Mouse (Mus musculus) c-Kit-positive CD71-positive TER-119-negative erythroid progenitor cells, embryonic 14.5 days (primary cell): Measurements from ENCODE around the gene Otogl.
"Not testable (repeated sequence)": the region's sequence is repeated elsewhere in the genome, so short reads cannot be mapped to it uniquely, and the experiment has no call there.

Experiments
- DNase-seq: peaks from one replicate; pipeline ENCODE4 v3.0.0-alpha.2; 2013; ENCODE audit warnings: low read depth

The Otogl gene

DNA sequence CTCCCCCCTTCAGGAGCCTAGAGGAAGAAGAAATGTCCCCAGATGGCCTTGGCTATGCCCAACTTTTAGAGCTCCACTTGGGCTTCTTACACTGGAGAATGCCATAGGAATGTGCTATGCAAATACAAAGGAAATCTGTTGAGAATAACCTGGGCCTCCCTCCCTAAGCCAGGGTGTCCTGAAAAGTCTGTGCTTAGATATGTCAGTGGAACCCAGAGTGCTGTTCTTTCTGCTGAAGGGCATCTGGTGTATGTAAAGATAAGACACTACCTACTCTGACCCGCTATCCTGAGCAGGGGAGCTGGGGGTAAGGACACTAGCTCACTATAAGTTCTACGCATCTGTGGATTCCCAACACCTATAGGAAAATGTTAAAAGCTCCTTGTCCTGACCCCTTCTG is 106.7 kb downstream of the Otogl start:
- no peak for DNase-seq

DNA sequence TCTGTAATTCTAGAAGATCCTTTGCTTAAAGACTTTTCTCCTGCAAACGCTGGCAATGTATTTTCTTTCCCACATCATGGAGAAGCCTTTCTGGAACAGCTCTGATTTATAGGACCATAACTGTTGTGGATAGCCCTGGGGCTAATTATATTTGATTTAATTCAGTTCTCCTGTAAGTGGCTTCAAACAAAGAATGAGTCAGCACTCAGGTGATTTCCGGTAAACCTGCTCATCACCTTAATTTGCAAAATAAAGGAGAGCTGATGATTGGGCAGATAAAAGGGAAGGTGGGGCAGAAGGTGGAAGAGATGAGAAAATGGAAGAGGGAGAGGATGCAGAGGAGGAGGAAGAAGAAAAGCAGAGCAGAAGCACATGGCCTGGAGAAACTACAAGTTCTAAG is 107.6 kb downstream of the Otogl start:
- DNase-seq = not testable (repeated sequence)

DNA sequence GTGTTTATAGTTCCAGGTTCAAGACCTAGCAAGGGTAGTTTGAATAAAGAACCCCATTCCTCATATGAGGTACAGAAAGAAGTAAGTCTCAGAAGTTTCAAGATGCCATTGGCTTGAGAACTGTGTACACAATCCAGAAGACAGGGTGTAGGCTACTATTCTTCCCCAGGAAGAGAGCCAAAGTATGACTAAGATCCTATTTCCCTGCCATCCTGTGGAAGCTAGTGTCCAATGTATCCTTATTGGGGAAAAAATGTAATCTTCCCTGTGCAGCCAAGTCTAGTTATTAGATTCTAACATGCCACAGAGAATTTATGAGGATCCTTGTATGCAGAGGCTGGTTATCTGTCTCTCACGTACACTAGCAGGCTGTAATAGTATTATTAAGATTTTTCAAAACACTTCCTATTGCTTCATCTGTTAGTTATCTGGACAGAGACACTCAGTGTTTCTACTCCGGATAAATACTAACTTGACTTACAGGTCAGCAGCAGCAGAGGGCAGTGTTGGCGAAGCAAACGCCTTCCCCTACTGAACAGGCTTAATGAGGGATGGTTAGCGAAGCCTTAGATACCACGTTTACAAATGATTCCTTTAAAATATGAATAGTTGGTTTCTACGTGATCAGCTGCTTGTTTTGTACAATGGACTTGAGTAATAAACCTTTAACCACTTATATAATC is 112.1 kb downstream of the Otogl start:
- DNase-seq = peak; percentile 17

DNA sequence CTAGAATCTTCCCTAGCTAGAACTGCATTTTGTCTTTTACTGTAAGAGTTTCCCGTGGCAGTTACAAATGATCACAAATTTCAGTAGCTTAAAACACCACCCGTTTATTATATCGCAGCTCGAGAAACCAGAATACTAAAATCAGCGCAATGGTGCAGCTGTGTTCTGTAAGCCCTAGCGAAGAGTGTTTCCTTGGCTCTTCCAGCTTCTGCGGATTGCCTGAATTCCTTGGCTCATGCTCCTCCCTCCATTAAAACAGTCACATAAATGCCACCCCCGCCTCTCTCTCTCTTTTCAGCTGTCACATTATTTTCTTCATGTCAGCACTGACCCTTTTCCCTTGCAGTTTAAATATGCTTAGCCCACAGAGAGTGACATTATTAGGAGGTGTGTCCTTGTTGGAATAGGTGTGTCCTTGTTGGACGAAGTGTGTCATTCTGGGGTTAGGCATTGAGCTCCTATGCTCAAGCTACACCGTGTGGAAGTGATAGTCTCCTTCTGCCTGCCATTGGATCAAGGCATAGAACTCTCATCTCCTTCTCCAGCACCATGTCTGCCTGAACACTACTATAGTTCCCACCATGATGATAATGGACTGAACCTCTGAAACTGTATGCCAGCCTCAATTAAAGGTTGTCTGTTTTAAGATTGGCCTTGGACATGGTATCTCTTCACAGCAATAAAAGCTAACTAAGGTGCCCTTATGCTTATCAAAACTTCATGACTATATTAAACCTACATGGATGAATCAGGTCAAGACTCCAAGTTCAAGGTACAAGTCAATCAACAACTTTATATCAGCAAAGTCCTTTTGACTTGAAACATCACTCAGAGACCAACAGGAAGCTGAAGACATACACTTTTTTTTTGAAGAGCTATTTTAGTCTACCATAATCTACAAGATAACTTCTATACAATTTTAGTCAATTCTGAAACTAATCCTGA is 116.8 kb downstream of the Otogl start:
- no peak for DNase-seq

DNA sequence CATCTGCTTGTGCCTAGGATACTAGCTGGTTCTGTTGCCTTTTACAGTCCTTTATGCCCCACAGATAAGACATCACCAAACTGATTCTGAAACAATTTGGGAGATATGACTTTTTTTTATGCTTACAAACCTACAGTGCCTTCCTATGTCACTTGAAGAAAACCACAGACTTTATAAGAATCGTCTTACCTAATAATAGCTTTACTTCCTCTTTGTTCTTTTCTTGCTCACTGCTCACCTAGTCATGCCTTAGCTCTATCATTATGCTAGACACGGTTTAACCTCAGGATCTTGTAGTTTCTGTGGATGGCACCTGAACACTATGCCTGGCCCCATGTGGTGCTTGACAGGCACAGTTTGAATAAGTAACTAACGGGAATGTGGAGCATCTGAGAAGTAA is 119.4 kb downstream of the Otogl start:
- DNase-seq = no peak

DNA sequence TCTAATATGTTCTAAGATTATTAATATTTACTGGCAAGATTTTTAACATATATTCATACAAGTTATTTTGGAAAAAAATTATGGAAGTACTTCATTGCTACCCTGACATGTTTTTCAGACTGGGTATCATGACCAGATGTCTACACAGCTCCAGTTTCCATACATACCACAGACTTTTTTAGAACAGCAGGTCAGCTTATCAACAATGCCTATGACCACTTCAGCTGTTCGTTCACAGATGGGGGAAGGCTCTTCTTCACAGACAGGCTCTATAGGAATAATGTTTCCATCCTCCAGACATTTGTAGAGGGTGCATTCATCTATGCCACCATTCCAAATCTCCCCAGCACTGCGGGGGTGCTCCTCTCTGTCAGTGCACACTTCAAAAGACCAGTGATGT is 132.4 kb downstream of the Otogl start:
- no peak for DNase-seq

DNA sequence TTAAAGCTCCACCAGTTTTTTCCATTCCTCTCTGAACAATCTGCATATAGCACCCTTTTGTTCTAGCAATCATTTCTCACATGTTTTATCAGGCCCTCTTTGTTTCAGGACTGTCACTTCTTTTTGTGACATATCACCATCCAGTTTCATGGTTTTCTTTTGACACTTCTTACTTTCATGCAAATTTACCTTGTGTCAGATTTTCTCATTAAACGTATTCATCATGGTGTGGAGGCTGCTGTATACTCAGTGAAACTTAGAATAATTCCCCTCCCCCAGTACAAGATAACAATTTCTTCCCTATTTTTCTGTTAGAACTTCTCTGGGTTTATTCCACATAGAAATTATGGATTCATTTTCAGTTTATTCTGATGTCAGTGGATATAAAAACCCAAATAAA is 152.3 kb downstream of the Otogl start:
- no peak for DNase-seq

DNA sequence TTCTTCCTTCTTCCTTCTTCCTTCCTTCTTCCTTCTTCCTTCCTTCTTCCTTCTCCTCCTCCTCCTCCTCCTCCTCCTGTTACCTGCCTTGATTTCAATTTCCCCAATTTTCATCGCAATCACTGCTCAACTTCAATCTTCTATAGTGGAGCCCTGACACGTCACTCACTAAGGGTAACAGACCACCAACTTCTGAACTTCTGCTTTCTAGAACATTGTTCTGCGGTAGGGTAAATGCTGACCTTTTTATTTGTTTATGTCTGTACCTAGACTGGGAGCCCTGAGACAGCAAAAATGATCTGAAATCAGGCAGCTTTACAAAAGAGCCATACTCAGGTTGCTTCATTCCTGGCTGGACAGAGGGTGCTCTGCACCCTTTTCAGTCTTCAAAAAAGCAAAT is 158.5 kb downstream of the Otogl start:
- no peak for DNase-seq

DNA sequence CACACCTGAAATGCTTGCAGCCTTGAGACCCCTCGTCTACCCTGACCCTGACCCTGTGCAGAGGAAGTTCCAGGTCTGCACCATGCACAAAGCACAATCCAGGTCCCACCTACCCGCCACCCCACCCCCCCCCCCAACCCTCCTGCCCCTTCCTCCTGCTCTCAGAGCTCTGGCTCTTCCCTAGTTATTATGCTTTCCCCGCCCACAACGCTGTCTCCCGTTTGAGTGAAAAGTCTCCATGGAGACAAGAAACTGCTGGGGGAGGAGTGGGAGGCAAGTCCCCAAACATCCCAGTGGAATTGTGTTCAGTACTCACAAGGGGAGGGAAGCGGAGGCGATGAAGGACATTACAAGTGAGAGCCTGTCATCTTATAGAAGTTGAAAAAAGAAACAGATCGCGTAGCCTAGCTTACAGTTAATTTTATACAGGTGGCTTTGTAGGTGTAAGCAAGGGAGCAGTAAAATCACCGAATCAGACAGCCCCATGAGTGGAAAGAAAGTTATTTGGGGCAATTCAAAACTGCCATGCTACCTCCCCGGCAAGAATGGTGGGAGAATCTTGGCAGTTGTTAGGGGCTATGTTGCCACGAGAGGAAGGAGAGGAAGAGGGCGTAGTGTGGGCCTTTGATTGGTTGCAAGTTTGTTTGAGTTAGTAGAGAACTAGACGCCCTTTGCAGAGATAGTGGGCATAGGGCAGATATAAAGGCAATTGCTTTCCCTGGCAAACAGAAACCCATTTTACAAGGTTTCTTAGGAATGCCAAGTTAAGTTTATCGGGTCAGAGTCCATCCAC is 159.4 kb downstream of the Otogl start:
- DNase-seq = no peak

DNA sequence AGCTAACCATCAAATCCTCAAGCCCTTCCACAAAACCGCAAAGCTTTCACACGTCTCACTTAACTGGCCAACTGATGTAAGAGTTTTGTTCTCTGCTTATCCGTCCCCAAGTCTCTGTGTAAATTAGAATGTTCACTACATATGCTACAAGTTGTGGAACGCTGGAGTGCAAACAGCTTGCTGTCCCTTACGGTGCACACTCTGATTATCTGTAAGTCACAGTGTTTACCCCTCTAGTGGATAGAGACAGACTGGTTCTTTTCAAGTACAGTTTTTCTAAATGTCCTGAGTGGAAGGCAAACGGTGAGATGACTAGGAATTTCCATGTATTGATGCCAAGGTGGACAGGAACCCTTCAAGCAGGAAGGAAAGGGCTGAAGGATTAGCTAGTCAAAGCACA is 160.0 kb downstream of the Otogl start:
- no peak for DNase-seq

DNA sequence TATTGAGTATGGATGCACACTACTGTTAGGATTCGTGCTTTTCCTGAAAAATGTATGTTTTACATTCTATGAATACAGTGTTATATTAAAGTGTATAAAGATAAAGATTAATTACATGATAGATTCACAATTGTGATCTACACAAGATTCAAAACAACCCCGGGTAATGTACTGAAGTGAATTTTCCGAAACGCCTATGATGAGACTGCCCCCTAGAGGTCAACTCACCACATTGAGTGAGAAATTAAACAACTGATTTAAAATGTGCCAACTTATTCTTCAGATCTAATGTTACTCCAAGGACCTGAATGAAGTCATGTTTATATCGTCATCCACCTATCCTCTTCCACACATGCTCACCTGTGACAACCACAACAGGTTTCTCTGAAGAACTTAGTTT is 164.4 kb downstream of the Otogl start:
- no peak for DNase-seq

DNA sequence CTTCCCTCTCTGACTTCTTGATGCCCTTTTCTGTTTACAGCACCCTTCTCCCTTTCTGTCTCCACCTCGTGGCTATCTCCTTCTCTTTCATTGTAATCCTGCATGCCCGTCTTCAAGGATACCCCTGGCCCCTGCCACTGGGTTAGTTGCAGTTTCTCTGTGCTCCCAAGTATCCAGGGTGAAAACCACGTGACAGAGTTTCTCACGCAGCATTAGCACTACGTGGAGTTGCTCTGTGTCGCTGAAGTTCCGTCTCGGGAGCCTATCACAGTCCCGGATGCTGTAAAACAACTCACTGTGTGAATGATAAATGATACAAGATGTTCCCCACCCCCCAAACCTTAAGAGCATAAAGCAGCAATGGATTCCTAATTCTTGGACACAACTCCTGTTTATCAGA is 165.2 kb downstream of the Otogl start:
- DNase-seq = no peak

DNA sequence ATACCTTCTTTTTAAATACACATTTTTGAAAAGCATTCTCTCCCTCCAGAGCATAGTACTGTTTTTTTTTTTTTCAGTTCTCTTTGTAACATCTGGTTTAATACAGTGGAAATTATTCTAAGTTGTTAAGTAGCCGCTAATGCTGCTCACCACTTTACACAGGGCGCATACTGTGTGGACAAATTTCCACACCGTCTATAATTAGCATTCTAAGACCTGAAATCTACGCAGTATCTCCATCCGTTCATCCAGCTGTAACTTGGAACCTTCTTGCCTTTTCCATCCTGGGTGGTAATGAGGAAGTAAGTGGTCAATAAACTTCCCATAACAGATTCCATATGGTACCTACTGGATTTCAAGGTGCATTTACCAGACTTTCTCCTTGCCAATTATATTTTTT is 172.1 kb downstream of the Otogl start:
- no peak for DNase-seq

DNA sequence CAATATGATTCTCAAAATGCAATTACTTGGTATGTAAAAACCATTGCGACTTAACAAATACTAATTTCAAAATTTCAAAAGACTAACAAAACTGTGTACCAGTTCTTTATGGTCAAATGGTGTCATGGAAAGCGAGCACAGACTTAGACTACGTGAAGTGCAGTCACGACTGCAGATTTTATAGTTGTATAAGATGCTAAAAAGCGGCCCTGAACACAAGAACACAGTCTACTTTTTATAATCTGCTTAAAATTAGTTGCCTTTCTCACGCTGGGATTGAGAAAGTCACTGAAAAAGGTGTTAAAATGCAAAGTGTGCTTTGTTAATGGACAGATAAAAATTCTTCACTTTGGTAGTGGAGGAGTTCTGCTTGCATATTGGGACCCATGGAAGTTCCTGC is 174.2 kb downstream of the Otogl start:
- DNase-seq = no peak

DNA sequence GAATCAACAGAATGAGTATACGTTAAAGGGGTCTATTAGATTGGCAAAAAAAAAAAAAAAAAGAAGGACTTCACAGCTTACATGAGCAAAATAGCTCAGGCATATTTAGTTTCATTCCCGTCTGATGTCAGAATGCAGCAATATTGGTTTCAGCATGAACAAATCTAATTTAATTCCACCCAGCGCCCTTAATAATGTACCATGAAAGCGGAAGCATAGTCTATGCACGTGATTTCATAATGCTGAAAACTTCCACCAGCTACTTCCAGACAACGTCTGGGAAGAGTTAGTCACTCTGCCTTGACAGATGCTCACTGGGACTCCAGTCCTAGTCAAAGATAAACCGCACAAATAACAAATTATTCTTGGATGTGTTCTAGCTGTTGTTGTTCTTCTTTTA is 176.5 kb downstream of the Otogl start:
- no peak for DNase-seq

DNA sequence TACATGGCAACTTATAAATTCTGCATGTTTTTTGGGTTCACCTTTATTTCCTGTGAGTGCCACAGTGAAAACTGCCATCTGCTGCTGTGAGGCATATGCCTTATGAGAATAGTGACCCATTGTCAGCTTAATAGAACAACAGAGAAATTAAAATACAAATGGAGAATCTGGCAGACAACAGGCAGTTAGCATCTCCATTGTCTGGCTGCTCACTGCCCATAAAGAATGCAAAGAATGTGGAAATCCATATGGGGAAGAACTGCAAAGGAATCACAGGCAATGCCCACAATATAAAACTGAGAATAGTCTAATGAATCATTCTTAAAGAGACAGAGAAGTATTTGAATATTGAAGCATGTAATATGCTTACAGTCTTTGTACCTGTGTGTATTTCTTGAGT is 177.6 kb downstream of the Otogl start:
- no peak for DNase-seq

DNA sequence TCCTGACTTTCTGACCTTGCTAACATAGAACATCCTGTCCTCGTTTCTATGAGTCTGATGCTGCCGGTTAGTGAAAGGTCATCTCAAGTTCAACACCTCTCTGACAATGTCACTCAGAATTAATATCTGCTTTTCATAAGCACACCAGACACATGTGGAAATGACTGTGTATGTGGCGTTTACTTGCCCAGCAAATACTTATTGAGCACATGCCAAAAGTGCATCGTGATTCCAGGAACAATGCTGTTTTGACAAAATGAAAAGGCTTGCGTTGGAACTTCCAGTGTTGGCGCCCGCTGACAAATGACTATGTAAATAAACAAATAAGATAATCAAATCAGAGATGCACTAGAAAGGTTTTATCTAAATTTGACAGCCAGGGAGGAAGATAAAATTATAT is 186.3 kb downstream of the Otogl start:
- DNase-seq = no peak

DNA sequence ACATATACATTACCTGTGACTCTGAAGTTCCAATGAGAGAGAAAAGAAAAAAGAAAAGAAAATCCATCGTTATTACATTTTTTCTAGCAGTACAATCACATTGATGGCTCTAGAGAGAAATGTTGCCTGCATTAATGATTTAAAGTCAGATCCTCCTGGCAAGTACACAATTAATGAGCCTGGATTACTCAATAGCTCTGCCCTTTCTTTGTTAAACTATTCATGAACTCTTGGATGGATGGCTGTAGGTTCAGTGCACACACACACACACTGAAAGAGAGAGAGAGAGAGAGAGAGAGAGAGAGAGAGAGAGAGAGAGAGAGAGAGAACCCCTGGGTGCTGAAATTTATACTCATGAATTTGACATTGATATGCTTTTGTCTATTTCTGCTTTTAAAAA is 192.1 kb downstream of the Otogl start, which contains the start of gene Ptprq:
Gene Ptprq (minus strand): TSS at position 246 of the 400 bp plus-strand sequence.
- no peak for DNase-seq
